Mouse (Mus musculus): ENCODE measurements around the gene Fancc. TPM values are rescaled to one million over a fixed set of nuclear protein-coding genes. Genes with fewer than 3 reads are reported as not detected.

The Fancc gene
- polyA plus RNA-seq, 1 experiment from 2014 or later, result 28.7 TPM

DNA sequence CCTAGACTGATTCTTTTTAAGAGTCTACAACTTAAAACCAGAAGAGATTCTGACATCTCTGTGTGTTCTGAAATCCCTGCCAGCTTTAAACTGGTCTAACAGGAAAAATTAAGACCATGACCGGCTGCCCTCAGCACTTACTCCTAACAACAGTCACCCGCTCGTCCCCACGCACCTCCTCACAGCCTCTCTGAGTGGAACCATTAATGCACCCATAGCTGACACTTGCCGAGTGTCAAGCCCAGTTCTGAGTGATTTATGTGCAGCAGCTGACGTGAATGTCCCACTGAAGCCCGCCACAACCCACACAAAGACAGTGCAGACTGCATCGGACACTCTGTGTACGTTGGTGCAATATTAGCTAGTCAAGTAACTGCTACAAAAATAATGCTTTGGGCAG, 251.9 kb downstream of the Fancc start:
- Histone ChIP-seq H3K27ac (peak overlapping the region; percentile 75), H3K9me3 (no peaks in the 10 kb centered on the region), H3K36me3 (0 out of 2 replicates have a peak, but pooled peaks cover 7% of the 10 kb centered on the region), H3K4me3 (peak overlapping the region; percentile 7; the same call in 1 of the 2 replicates), H3K4me1 (peaks cover 88% of the 10 kb centered on the region), H3K27me3 (no peaks in the 10 kb centered on the region), H3K4me2 (peak overlapping the region; percentile 47), H3K9ac (peak overlapping the region; percentile 8; the same call in 1 of the 2 replicates)
- WGBS, result 18% methylated on average over 9 of the region's 9 CpGs
- ATAC-seq (ENCODE audit: borderline replicate concordance, extremely low read depth, low FRiP score, low TSS enrichment), result peak; percentile 41; the same call in 1 of the 2 replicates

DNA sequence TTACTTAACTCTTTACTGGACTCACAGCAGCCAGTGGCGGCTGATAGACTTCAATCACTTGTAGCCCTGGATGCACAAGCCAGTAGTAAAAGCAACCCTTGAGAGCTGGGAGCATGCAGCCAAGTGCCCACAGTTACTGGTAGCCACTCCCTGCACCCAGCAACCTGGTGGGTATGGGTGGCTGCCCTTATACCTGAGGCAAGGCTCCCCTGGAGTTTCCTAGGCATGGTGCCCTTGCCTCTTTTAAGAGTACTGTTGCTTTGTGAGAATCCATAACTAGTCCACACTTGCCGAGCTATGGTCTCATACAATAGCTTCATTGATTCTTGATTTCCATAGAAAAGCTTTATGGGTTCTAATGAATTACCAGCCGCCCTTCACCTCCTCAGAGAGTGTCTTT, 252.7 kb downstream of the Fancc start:
- no peak for ATAC-seq (ENCODE audit: borderline replicate concordance, extremely low read depth, low FRiP score, low TSS enrichment)
- H3K4me3 ChIP-seq, result peak overlapping the region; percentile 27
- peak overlapping the region; percentile 25; the same call in 1 of the 2 replicates for H3K9ac ChIP-seq
- H3K4me1 ChIP-seq, result peaks cover 81% of the 10 kb centered on the region
- no peaks in the 10 kb centered on the region for H3K27me3 ChIP-seq
- no peaks in the 10 kb centered on the region for H3K9me3 ChIP-seq
- WGBS, result 60% methylated on average over 3 of the region's 3 CpGs
- H3K27ac ChIP-seq, result peak overlapping the region; percentile 68
- 0 out of 2 replicates have a peak, but pooled peaks cover 7% of the 10 kb centered on the region for H3K36me3 ChIP-seq
- peak overlapping the region; percentile 47 for H3K4me2 ChIP-seq

DNA sequence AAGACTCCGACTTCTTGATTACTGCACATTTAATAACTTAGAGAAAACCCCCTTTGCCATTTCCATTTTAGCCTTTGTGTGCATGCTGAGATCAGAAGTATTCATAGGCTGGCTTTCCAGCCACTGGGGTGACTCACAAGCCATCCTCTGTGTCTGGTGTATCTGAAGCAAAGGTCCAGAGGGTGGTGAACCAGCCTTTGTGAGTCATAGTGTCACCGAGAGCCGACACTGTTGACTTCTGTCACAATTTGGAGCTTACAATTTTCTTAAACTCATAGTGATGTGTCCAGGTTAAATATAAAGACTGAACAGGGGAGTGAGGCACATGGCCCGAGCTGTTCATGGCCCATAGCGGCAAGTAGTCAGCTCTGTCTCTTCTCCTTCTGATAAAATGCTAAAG, 253.5 kb downstream of the Fancc start:
- peak overlapping the region; percentile 47 for H3K4me2 ChIP-seq
- H3K9me3 ChIP-seq, result no peaks in the 10 kb centered on the region
- H3K9ac ChIP-seq, result peak overlapping the region; percentile 34; the same call in 1 of the 2 replicates
- 0 out of 2 replicates have a peak, but pooled peaks cover 7% of the 10 kb centered on the region for H3K36me3 ChIP-seq
- peaks cover 82% of the 10 kb centered on the region for H3K4me1 ChIP-seq
- H3K27me3 ChIP-seq, result no peaks in the 10 kb centered on the region
- peak overlapping the region; percentile 46; the same call in 1 of the 2 replicates for H3K27ac ChIP-seq
- WGBS, result 55% methylated on average over 5 of the region's 5 CpGs
- ATAC-seq (ENCODE audit: borderline replicate concordance, extremely low read depth, low FRiP score, low TSS enrichment), result no peak
- peak overlapping the region; percentile 27 for H3K4me3 ChIP-seq

DNA sequence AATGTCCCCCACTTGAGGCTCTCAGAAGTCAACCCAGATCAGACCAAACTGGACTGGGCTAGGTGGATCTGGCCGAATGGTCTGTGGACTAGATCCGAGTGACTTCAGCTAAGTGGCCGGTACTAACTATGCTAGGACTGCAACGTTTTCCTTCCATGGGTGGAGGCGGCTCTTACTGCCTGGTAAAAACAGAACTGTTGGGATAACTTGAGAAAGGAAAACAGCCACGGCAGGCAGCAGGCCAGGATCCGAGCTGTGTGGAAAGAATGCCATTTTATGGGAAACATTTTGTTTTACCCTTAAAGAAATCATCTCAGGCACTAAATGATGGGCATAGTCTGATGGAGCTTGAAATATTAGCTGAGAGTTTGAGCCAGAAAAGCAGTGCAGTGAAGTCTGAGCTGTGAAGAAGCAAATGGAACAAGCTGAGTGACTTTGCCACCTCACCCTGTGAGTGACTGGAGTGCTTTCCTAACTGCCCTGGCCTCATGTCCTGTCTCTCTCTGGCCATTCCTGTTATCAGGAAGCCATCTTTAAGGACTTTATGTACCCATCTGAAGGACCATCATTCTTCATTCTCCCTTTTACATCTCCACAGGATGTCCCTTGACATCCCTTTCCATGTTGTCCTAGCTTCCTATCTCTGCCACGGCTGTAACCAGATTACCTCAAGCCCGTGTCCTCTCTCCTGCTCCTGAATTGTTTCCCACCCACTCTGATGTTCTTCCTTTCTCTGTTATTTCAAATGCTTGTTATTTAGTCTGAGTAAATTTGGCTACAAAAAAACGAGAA, 254.5 kb downstream of the Fancc start:
- H3K4me1 ChIP-seq, result peaks cover 78% of the 10 kb centered on the region

DNA sequence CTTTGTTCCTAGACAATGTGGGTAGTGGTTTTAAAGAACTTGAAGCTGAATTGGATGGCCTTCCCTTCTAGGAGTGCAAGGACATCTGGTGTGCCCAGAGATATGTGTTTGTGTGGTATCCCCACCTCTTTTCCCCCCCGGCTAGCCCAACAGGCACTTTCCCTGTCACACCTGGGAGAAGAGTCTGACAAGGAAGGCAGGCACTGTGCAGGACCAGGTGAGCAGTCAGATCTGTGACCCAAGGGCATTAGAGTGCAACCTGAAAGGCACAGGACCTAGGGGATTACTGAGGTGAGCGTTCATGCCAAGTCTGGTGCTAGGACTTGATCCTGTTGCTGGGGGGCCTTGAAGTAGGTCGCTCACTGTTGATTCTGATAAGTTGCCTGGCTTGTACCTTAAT, 255.4 kb downstream of the Fancc start:
- Histone ChIP-seq H3K36me3 (0 out of 2 replicates have a peak, but pooled peaks cover 7% of the 10 kb centered on the region), H3K9ac (peak overlapping the region; percentile 78), H3K4me2 (peak overlapping the region; percentile 60), H3K27ac (peak overlapping the region; percentile 92), H3K4me1 (peaks cover 69% of the 10 kb centered on the region), H3K9me3 (no peaks in the 10 kb centered on the region), H3K27me3 (no peaks in the 10 kb centered on the region), H3K4me3 (peak overlapping the region; percentile 63)
- ATAC-seq (ENCODE audit: borderline replicate concordance, extremely low read depth, low FRiP score, low TSS enrichment), result no peak
- 40% methylated on average over 3 of the region's 3 CpGs for WGBS

More for the DNA sequence above, 254.5 kb downstream of the Fancc start:
- Histone ChIP-seq H3K9me3 (no peaks in the 10 kb centered on the region), H3K9ac (peak overlapping the region; percentile 78), H3K36me3 (0 out of 2 replicates have a peak, but pooled peaks cover 7% of the 10 kb centered on the region), H3K4me3 (peak overlapping the region; percentile 63), H3K27ac (peak overlapping the region; percentile 92), H3K27me3 (no peaks in the 10 kb centered on the region), H3K4me2 (peak overlapping the region; percentile 60)
- no peak for ATAC-seq (ENCODE audit: borderline replicate concordance, extremely low read depth, low FRiP score, low TSS enrichment)
- 23% methylated on average over 10 of the region's 10 CpGs for WGBS

DNA sequence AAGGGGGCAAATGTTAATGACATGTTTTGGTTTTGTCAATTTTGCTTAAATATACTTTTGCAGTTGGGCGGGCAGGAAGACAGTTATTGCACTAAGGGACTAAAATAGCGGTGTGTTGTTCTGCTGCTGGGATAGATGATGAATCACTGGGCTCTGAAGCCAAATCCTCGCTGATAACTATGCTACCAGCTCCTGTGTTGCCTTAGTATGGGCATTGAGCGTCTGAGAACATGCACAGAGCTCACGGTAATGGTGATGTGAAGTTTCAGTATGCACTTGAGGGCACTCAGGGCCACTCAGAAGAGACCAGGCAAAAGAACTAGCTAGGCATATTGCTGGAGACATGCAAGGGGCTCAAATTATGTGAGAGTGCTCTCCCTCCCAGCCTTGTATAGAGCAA, 256.2 kb downstream of the Fancc start:
- 0 out of 2 replicates have a peak, but pooled peaks have one; percentile 6 for ATAC-seq (ENCODE audit: borderline replicate concordance, extremely low read depth, low FRiP score, low TSS enrichment)
- WGBS, result 2% methylated on average over 5 of the region's 5 CpGs
- Histone ChIP-seq H3K27me3 (no peaks in the 10 kb centered on the region), H3K4me1 (peaks cover 66% of the 10 kb centered on the region), H3K9ac (peak overlapping the region; percentile 78), H3K9me3 (no peaks in the 10 kb centered on the region), H3K36me3 (0 out of 2 replicates have a peak, but pooled peaks cover 7% of the 10 kb centered on the region), H3K4me2 (peak overlapping the region; percentile 60), H3K4me3 (peak overlapping the region; percentile 63), H3K27ac (peak overlapping the region; percentile 92)

DNA sequence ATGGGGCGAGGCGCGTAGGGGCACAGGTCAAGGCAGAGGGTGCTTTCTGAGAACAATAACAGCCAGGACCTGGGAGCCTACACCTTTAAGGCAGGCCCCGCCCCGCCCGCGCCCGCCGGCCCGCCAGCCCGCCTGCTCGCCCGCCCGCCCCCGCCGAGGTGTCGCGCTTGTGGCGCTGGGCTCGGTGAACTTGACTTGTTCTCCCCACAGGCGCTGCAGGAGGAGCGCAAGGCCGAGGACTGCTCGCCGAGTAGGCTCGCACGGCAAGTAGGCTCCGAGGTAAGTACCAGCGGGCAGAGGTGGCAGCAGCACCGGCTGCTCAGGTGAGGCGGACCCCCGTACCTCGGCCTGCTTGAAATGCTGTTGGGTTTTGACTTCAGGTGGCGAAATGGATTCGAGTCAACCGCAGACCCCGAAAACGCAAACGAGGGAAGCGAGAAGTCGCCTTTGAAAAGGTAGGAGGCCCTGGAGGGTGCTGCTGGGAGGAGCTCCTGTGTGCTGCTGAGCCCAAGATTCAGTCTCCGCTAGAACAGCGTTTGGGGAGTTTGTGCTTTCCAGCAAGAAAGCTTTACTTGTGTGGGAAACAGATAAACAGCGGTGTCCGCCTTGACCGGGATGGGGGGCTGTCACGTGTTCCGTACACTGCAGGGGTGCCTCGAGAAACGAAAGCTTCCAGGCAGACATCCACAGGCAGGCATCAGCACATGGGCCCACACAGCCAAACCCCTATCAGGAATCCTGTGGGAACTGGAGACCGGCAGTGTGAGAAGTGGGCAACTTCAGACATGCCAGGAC, 257.0 kb downstream of the Fancc start:
- H3K4me2 ChIP-seq, result peak overlapping the region; percentile 60
- peak overlapping the region; percentile 78 for H3K9ac ChIP-seq
- peak; percentile 80 for ATAC-seq (ENCODE audit: borderline replicate concordance, extremely low read depth, low FRiP score, low TSS enrichment)
- WGBS, result under 1% methylated on average over 51 of the region's 51 CpGs
- H3K9me3 ChIP-seq, result no peaks in the 10 kb centered on the region
- H3K27ac ChIP-seq, result peak overlapping the region; percentile 92
- peak overlapping the region; percentile 63 for H3K4me3 ChIP-seq
- no peaks in the 10 kb centered on the region for H3K36me3 ChIP-seq
- no peaks in the 10 kb centered on the region for H3K27me3 ChIP-seq
- peaks cover 64% of the 10 kb centered on the region for H3K4me1 ChIP-seq

DNA sequence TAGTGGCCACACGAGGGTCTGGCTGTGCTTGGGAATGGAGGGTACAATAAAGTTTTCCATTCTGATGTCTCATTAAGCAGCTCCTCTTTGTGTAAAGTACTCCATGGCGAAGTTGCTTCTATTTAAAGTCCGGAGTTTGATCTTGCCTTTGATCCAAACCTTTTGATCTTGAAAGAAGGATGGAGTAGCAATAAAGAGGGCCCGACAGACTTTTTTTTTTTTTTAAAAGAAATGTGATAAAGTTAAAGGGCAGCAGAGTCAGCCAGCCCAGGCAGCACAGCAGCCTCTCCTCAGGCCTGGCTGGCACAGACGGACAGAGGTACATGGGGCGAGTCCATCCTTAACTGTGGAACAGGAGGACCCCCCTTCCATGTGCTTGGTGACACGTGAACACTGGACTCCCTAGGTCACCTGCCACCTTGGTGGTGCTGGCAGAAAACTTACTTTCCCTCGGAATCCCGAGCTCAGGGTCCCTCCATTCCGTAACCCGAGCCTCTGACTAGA, 257.7 kb downstream of the Fancc start:
- ATAC-seq (ENCODE audit: borderline replicate concordance, extremely low read depth, low FRiP score, low TSS enrichment), result peak; percentile 63
- peaks cover 58% of the 10 kb centered on the region for H3K4me1 ChIP-seq
- H3K4me2 ChIP-seq, result peak overlapping the region; percentile 60
- no peaks in the 10 kb centered on the region for H3K9me3 ChIP-seq
- H3K4me3 ChIP-seq, result peak overlapping the region; percentile 63
- WGBS, result 4% methylated on average over 11 of the region's 11 CpGs
- H3K27me3 ChIP-seq, result no peaks in the 10 kb centered on the region
- peak overlapping the region; percentile 78 for H3K9ac ChIP-seq
- peak overlapping the region; percentile 92 for H3K27ac ChIP-seq
- H3K36me3 ChIP-seq, result no peaks in the 10 kb centered on the region

DNA sequence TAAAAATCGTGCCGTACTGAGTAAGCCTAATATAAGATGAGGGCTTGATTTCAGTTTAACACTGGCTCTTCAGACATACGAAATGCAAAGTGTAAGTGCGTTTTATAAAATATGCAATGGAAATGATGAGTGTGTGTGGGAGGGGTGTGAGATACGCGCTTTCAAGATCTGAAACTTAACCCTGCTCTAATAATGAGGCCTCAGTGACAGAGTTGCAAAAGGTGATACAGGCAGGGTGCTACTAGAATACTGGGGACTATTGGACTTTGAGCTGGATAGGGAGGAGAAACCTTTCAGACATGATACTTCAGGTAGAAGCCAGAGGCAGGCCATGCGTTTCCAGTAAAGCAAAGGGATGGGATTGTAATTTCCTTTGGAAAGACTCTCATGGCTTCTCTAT, 259.0 kb downstream of the Fancc start:
- no peak overlapping the region for H3K9ac ChIP-seq
- WGBS, result 80% methylated on average over 7 of the region's 7 CpGs
- peaks cover 48% of the 10 kb centered on the region for H3K4me1 ChIP-seq
- ATAC-seq (ENCODE audit: borderline replicate concordance, extremely low read depth, low FRiP score, low TSS enrichment), result no peak
- no peaks in the 10 kb centered on the region for H3K27me3 ChIP-seq
- H3K27ac ChIP-seq, result no peak overlapping the region
- H3K4me2 ChIP-seq, result no peak overlapping the region
- H3K4me3 ChIP-seq, result no peak overlapping the region
- H3K36me3 ChIP-seq, result no peaks in the 10 kb centered on the region
- no peaks in the 10 kb centered on the region for H3K9me3 ChIP-seq

DNA sequence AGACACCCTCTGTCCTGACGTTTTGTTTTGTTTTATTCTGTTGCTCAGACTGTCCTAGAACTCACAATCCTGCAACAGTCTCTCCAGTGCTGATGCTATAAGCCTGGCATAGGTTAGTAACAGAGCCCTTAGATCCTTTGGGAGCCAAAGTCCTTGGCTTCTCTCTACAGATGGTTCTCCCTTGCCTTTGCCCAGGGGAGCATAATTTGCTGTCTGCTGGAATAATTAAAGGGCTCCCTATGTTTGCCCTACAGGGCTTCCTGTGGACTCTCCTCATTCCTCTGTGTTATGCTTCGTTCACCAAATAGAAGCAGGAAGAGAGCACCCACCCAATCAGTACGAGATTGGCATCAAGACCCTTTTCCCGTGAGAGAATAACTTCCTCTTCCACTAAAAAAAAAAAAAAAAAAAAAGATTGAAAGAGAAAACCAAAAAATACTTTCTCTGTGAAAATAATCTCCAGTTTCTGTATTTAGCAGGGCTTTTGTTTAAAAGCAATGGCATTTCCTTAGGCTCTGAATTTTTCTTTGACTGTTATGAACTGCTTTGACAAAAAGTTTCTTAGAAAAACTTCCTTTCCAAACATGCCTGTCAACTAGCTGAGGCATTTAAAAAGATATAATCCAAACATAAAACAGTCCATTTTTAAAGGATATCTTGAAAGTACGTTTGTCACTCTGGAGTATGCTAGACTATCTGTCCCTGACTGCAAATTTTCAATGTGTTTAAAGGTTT, 260.8 kb downstream of the Fancc start:
- Histone ChIP-seq H3K4me2 (0 out of 2 replicates have a peak overlapping the region, but pooled peaks have one; percentile 6), H3K27ac (peak overlapping the region; percentile 78), H3K9me3 (no peaks in the 10 kb centered on the region), H3K4me1 (peaks cover 38% of the 10 kb centered on the region), H3K27me3 (no peaks in the 10 kb centered on the region), H3K4me3 (no peak overlapping the region), H3K36me3 (no peaks in the 10 kb centered on the region), H3K9ac (no peak overlapping the region)
- ATAC-seq (ENCODE audit: borderline replicate concordance, extremely low read depth, low FRiP score, low TSS enrichment), result no peak
- 21% methylated on average over 5 of the region's 5 CpGs for WGBS

DNA sequence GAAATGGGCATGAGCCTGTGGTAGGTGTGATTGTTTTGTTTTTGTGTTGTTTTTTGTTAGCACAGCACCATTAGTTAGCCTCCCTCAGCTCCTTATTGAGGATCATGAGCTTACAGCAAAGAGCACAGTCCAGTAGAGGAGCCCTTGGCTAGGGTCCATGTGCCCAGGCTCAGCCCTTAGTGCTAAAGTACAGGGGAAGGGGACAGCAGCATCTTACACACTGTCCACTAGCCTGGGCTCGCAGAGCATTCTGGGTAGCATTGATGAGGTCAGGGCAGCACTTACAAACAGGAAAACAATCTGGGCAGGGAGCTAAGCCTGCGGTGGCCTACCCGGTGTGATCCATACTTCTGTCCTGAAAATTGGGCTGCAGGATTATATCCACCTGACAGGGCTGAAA, 261.5 kb downstream of the Fancc start:
- no peak overlapping the region for H3K4me2 ChIP-seq
- H3K9ac ChIP-seq, result no peak overlapping the region
- peak overlapping the region; percentile 78; the same call in 1 of the 2 replicates for H3K27ac ChIP-seq
- H3K27me3 ChIP-seq, result no peaks in the 10 kb centered on the region
- H3K9me3 ChIP-seq, result no peaks in the 10 kb centered on the region
- 78% methylated on average over 3 of the region's 3 CpGs for WGBS
- H3K4me3 ChIP-seq, result no peak overlapping the region
- no peaks in the 10 kb centered on the region for H3K36me3 ChIP-seq
- peaks cover 36% of the 10 kb centered on the region for H3K4me1 ChIP-seq
- no peak for ATAC-seq (ENCODE audit: borderline replicate concordance, extremely low read depth, low FRiP score, low TSS enrichment)
